In genomic region chr8:116755557-116755956, GRCm38 (mm10) we compare ENCODE assay signal across 9 mouse cellular contexts. TPM values are rescaled to one million over a fixed set of nuclear protein-coding genes. Genes with fewer than 3 reads are reported as not detected.
DNase-seq lines count a peak whose midpoint lies in the region; ATAC-seq and TF ChIP-seq lines count a peak whose summit lies in the region.
"Had no signal": no experiment of that assay in that cellular context is flagged by ENCODE, and none has a peak within 500 bp of the region (broad histone marks: within the 10 kb centered on the region; RNA-seq: fewer than 3 reads in every experiment).

No protein-coding gene starts in this region.

- H3K4me2 ChIP-seq in liver, embryonic 12.5 days, result no peak overlapping the region
- H3K4me2 ChIP-seq: heart, embryonic 13.5 days had no signal

- no peak for TF ChIP-seq POLR2A in liver, adult 2 months (IDR thresholded peaks at IDR 0.05; ENCODE audit: extremely low read depth, insufficient read depth, low read length)
- TF ChIP-seq POLR2A in bone marrow, adult 2 months (IDR thresholded peaks at IDR 0.05; ENCODE audit: borderline replicate concordance, control insufficient read depth, low read depth, low read length), result no peak

- no peaks in the 10 kb centered on the region for H3K79me2 ChIP-seq in liver, adult 2 months (ENCODE audit: control insufficient read depth, insufficient read depth, low read length)

- peak; percentile 81 for TF ChIP-seq CTCF in liver, adult 2 months (IDR thresholded peaks at IDR 0.05; ENCODE audit: low read depth, low read length)
- peak; percentile 70 for TF ChIP-seq CTCF in bone marrow, adult 2 months (IDR thresholded peaks at IDR 0.05; ENCODE audit: control insufficient read depth, insufficient read depth, low read length)

- no peaks in the 10 kb centered on the region for H3K36me3 ChIP-seq in liver, adult 2 months (ENCODE audit: control insufficient read depth, insufficient read depth, low read length)
- H3K36me3 ChIP-seq in liver, embryonic 12.5 days, result no peaks in the 10 kb centered on the region
- H3K36me3 ChIP-seq: heart, embryonic 13.5 days had no signal

- no peak for ATAC-seq in liver, embryonic 12.5 days
- ATAC-seq in granulocyte monocyte progenitor cell, adult 5-6 weeks (replicated peaks; ENCODE audit: poor library complexity, severe bottlenecking), result peak; percentile 65; the same call in 1 of the 2 replicates

- no peaks in the 10 kb centered on the region for H3K9me3 ChIP-seq in liver, embryonic 12.5 days (replicated peaks)
- H3K9me3 ChIP-seq: heart, embryonic 13.5 days had no signal

- no peak overlapping the region for H3K27ac ChIP-seq in liver, adult 2 months (replicated peaks; ENCODE audit: insufficient read depth, low read depth, low read length)
- H3K27ac ChIP-seq in liver, embryonic 12.5 days, result no peak overlapping the region
- no peak overlapping the region for H3K27ac ChIP-seq in bone marrow, adult 2 months (ENCODE audit: control insufficient read depth, insufficient read depth, low read depth, low read length, poor library complexity)
- H3K27ac ChIP-seq: heart, embryonic 13.5 days had no signal

- no peaks in the 10 kb centered on the region for H3K27me3 ChIP-seq in liver, adult 2 months (ENCODE audit: control insufficient read depth, insufficient read depth, low read length)
- no peaks in the 10 kb centered on the region for H3K27me3 ChIP-seq in liver, embryonic 12.5 days (replicated peaks)
- H3K27me3 ChIP-seq: heart, embryonic 13.5 days had no signal

- 4% methylated on average over 4 of the region's 4 CpGs for WGBS in liver, adult 2 months
- WGBS in liver, embryonic 12.5 days (ENCODE audit: insufficient replicate concordance), result 3% methylated on average over 4 of the region's 4 CpGs
- WGBS in bone marrow, adult 2 months, result 3% methylated on average over 4 of the region's 4 CpGs

- peak; percentile 61 for DNase-seq in adrenal gland, postnatal 14 days
- no peak for DNase-seq in adrenal gland, adult 8-10 months
- peak; percentile 24 for DNase-seq in liver, adult 2 months (ENCODE audit: extremely low read depth, low read depth, low spot score)
- peak; percentile 25 for DNase-seq in lung, postnatal 25 days (ENCODE audit: low spot score)
- DNase-seq in right cerebral cortex, postnatal 36 days (ENCODE audit: low spot score in 2 of 2), result no peak

- no peak overlapping the region for H3K9ac ChIP-seq in liver, adult 2 months (ENCODE audit: low read depth, low read length)
- H3K9ac ChIP-seq in liver, embryonic 12.5 days, result no peak overlapping the region
- H3K9ac ChIP-seq: heart, embryonic 13.5 days had no signal

- H3K4me1 ChIP-seq in liver, adult 2 months (ENCODE audit: control insufficient read depth, insufficient read depth, low read length), result no peaks in the 10 kb centered on the region
- no peaks in the 10 kb centered on the region for H3K4me1 ChIP-seq in liver, embryonic 12.5 days
- no peaks in the 10 kb centered on the region; the same call in 1 of the 2 replicates for H3K4me1 ChIP-seq in bone marrow, adult 2 months (ENCODE audit: control insufficient read depth, insufficient read depth, low read length)
- H3K4me1 ChIP-seq: heart, embryonic 13.5 days had no signal

- H3K4me3 ChIP-seq in liver, adult 2 months (ENCODE audit: insufficient read depth, low read depth, low read length), result no peak overlapping the region
- H3K4me3 ChIP-seq in liver, embryonic 12.5 days, result no peak overlapping the region
- no peak overlapping the region for H3K4me3 ChIP-seq in bone marrow, adult 2 months (replicated peaks; ENCODE audit: control insufficient read depth, low read depth, low read length)
- H3K4me3 ChIP-seq: heart, embryonic 13.5 days had no signal

RNA-seq across cellular contexts. Expression of gene Cdyl2, which starts 22.8 kb away (rescaled TPM):
- total RNA-seq in adrenal gland, postnatal 14 days (2021), result 7.6 and 9.2 TPM in 2 replicates
- total RNA-seq in adrenal gland, adult 8-10 months (2022), result 1 to 10 TPM; 6.2 to 7.7 (median 7.2) TPM
- 1.1 and 1.3 TPM in 2 replicates for total RNA-seq in liver, adult 2 months (2014; rRNA removed)
- 0.71 and 0.81 TPM in 2 replicates for polyA plus RNA-seq in liver, adult 2 months (2012; rRNA removed)
- 3.6 and 4.1 TPM in 2 replicates for polyA plus RNA-seq in liver, embryonic 12.5 days (2016; fragmentation: Nextera tagmentation; extraction: Ambion mirVana)
- polyA plus RNA-seq in bone marrow, adult 2 months (2011; ENCODE audit: insufficient read depth, insufficient read length, low replicate concordance, missing spikeins), result 1.1 and 3.1 TPM in 2 replicates
- 5.4 TPM in 2 replicates for total RNA-seq in granulocyte monocyte progenitor cell, adult 5-6 weeks (2014; fragmentation: Nextera tagmentation)
- total RNA-seq in granulocyte monocyte progenitor cell, adult 5-6 weeks (2017), result 4.4 and 7.0 TPM in 2 replicates

Comparison
In these comparisons a context has a peak if more than half of its experiments do, and no peak if none do; other contexts are left out.
1. DNase-seq: peak in adrenal gland, postnatal 14 days (single experiment), liver, adult 2 months (single experiment) and lung, postnatal 25 days (single experiment); none in adrenal gland, adult 8-10 months (single experiment) and right cerebral cortex, postnatal 36 days (0 of 2).